Mouse (Mus musculus) liver, postnatal 0 days (tissue): ENCODE results near the gene Mpeg1. TPM values are rescaled to one million over a fixed set of nuclear protein-coding genes. Genes with fewer than 3 reads are reported as not detected.

ENCODE experiments used
- ATAC-seq: fragments of 200-750 bp; cut with Nextera tagmentation; 2 replicates; pipeline ENCODE4 v1.8.0; 2017; ENCODE audit warnings: mild to moderate bottlenecking, moderate library complexity
- DNase-seq: peaks from one replicate; pipeline ENCODE4 v3.0.0-alpha.2; 2016
- H3K27ac ChIP-seq: fragments of 300-500 bp; sonication (generic); 2 replicates; pipeline ENCODE4 v1.5.1; 2014; ENCODE audit warnings: antibody characterized with exemption, moderate library complexity, mild to moderate bottlenecking, low read depth
- H3K27me3 ChIP-seq: fragments of 300-500 bp; sonication (generic); 2 replicates; pipeline ENCODE4 v1.6.1; 2014; ENCODE audit warnings: low read length, control low read depth, mixed read lengths; ENCODE audit not compliant: insufficient read depth
- H3K36me3 ChIP-seq: fragments of 300-500 bp; sonication (generic); replicated peaks from 2 replicates; pipeline ENCODE4 v1.6.1; 2014; ENCODE audit warnings: mild to moderate bottlenecking, control low read depth, low read length, moderate library complexity, mixed read lengths; ENCODE audit not compliant: insufficient read depth
- H3K4me1 ChIP-seq: fragments of 300-500 bp; sonication (generic); 2 replicates; pipeline ENCODE4 v1.6.1; 2014; ENCODE audit warnings: antibody characterized with exemption, mild to moderate bottlenecking, control low read depth; ENCODE audit not compliant: insufficient read depth
- H3K4me2 ChIP-seq: fragments of 300-500 bp; sonication (generic); 2 replicates; pipeline ENCODE4 v1.6.1; 2014; ENCODE audit warnings: low read depth, mild to moderate bottlenecking, low read length, moderate library complexity, mixed read lengths
- H3K4me3 ChIP-seq: fragments of 300-500 bp; sonication (generic); 2 replicates; pipeline ENCODE4 v1.5.1; 2014; ENCODE audit warnings: low read depth, low read length
- H3K9ac ChIP-seq: fragments of 300-500 bp; sonication (generic); replicated peaks from 2 replicates; pipeline ENCODE4 v1.6.1; 2014; ENCODE audit warnings: mild to moderate bottlenecking, moderate library complexity
- H3K9me3 ChIP-seq: fragments of 300-500 bp; sonication (generic); 2 replicates; pipeline ENCODE4 v1.6.1; 2016; ENCODE audit warnings: mild to moderate bottlenecking, control low read depth, low read length, mixed read lengths
- CTCF ChIP-seq: sonication (generic); IDR thresholded peaks from 2 replicates; pipeline ENCODE4 v1.5.1; 2016; ENCODE audit warnings: antibody characterized with exemption, low read depth
- EP300 ChIP-seq: IDR thresholded peaks from 2 replicates; pipeline ENCODE4 v1.6.1; 2016; ENCODE audit warnings: antibody characterized with exemption, low read depth, mild to moderate bottlenecking
- WGBS: fragments of 180-500 bp; shearing (Covaris S2); extraction: QIAGEN DNeasy Blood & Tissue Kit; methylation state at CpG from one replicate; pipeline ENCODE4 v1.1.7; 2014; ENCODE audit not compliant: insufficient replicate concordance; 5-methylcytosine and 5-hydroxymethylcytosine counted together
- polyA plus RNA-seq: library from polyadenylated mRNA; unstranded; fragments of >200 nt; fragmentation: Nextera tagmentation; extraction: Ambion mirVana; gene quantifications from 2 replicates; pipeline ENCODE4 v1.2.1, GENCODE M21; 2015

The Mpeg1 gene
- polyA plus RNA-seq, 1 experiment from 2014 or later, result 3.5 TPM

DNA sequence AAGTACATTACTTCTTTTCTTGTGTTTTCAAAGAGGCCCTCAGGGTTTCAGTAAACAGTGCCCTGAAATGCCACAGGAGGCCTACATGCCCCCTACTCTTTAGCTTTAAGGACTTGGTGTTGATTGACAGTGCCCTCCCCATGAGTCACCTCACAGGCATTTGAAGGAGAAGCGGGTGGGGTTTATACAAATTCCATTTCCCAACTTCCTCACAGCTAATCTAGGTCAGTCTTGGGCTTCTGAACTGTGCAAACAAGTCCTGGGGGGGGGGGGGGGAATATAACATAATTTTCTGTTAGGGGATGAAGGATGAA, 3.1 kb downstream of the Mpeg1 start:
- no peaks in the 10 kb centered on the region for H3K36me3 ChIP-seq
- H3K27me3 ChIP-seq, result no peaks in the 10 kb centered on the region
- H3K4me2 ChIP-seq, result peak overlapping the region; percentile 49; the same call in 1 of the 2 replicates
- 0 out of 2 replicates have a peak, but pooled peaks cover 3% of the 10 kb centered on the region for H3K4me1 ChIP-seq
- peak overlapping the region; percentile 19 for H3K4me3 ChIP-seq
- no peak for DNase-seq
- H3K27ac ChIP-seq, result peak overlapping the region; percentile 69
- peak overlapping the region; percentile 32; the same call in 1 of the 2 replicates for H3K9ac ChIP-seq
- TF ChIP-seq EP300, result no peak
- no peaks in the 10 kb centered on the region for H3K9me3 ChIP-seq
- peak; percentile 66 for ATAC-seq
- 14% methylated on average over 1 of the region's 1 CpGs for WGBS

DNA sequence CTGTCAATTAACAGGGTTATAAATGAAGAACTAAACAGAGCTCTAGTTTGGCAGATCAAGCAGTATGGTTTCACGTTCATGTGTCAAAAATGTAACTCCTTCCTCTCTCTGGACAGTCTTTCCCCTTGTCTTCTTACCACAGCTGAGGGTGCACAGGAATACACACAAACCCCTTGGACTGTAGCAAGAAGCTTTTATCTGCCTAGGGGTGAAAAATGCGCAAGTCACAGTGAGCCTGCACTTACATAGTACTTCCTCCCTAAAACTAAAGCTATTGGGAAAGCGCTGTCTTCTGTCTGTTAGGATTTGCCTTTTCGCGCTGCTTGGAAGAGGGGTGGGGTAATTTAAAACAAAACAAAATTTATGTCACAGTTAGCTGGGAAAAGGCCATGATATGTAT, 3.5 kb downstream of the Mpeg1 start:
- WGBS, result 44% methylated on average over 5 of the region's 5 CpGs
- TF ChIP-seq CTCF, result no peak
- no peak for TF ChIP-seq EP300
- Histone ChIP-seq H3K4me1 (0 out of 2 replicates have a peak, but pooled peaks cover 3% of the 10 kb centered on the region), H3K9ac (0 out of 2 replicates have a peak overlapping the region, but pooled peaks have one; percentile 9), H3K9me3 (no peaks in the 10 kb centered on the region), H3K27me3 (no peaks in the 10 kb centered on the region), H3K4me2 (peak overlapping the region; percentile 23; the same call in 1 of the 2 replicates), H3K36me3 (no peaks in the 10 kb centered on the region; the same call in 1 of the 2 replicates), H3K27ac (peak overlapping the region; percentile 69), H3K4me3 (0 out of 2 replicates have a peak overlapping the region, but pooled peaks have one; percentile 19)
- ATAC-seq, result peak; percentile 45
- no peak for DNase-seq

DNA sequence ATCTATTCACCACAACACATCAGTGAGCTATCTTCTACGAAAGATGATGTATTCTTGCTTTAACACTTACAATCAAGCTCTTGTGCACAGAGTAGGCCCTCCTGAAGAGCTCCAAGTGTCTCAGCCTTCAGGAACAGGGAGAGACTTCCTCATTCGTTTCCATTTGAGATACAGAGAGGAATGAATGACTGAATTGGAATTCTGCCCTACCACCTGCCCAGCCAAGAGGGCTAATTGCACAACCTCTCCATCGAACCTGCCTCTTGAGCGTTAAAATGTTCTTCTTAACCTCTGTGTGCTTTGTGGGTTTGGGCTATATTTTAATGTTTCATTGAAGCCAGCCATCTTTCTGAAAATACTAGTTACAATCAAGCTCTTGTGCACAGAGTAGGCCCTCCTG, 4.1 kb downstream of the Mpeg1 start:
- no peak for ATAC-seq
- no peak overlapping the region for H3K4me3 ChIP-seq

DNA sequence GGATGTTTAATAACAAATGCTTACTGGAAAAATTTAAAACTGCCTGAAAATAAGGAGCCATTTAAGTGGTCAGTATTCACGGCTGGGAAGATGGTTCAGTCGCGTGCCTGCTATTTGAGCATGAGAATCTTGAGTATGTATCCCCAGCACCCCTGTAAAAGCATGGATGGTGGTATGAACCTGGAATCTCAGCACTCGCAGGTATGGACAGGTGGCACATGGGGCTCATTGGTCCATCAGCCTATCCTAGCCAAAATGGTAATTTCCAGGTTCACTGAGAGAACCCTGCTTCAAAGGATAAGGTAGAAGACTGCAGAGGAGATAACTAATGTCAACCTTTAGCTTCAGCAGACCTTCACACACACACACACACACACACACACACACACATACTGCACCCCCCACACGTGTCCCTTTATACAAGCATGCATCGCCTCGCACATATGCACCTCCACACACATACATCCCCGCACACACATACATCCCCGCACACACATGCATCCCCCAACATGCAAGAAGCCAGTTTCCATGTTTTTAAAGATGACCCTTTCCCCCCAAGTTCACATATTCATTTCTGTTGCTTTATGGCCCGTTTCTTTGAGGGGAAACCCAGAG, 5.1 kb downstream of the Mpeg1 start:
- H3K27me3 ChIP-seq, result no peaks in the 10 kb centered on the region
- 81% methylated on average over 10 of the region's 10 CpGs for WGBS
- H3K27ac ChIP-seq, result no peak overlapping the region
- DNase-seq (no peak), ATAC-seq (no peak)
- H3K9ac ChIP-seq, result no peak overlapping the region
- H3K4me2 ChIP-seq, result 0 out of 2 replicates have a peak overlapping the region, but pooled peaks have one; percentile 23
- no peaks in the 10 kb centered on the region for H3K9me3 ChIP-seq
- H3K36me3 ChIP-seq, result peaks cover 4% of the 10 kb centered on the region
- H3K4me3 ChIP-seq, result no peak overlapping the region
- H3K4me1 ChIP-seq, result 0 out of 2 replicates have a peak, but pooled peaks cover 3% of the 10 kb centered on the region
- TF ChIP-seq EP300 (no peak), CTCF (no peak)

More for the DNA sequence above, 4.1 kb downstream of the Mpeg1 start:
- WGBS, result 45% methylated on average over 4 of the region's 4 CpGs
- H3K27ac ChIP-seq, result peak overlapping the region; percentile 69; the same call in 1 of the 2 replicates
- no peak for DNase-seq
- peaks cover 3% of the 10 kb centered on the region; the same call in 1 of the 2 replicates for H3K36me3 ChIP-seq
- H3K9ac ChIP-seq, result no peak overlapping the region
- 0 out of 2 replicates have a peak overlapping the region, but pooled peaks have one; percentile 23 for H3K4me2 ChIP-seq
- TF ChIP-seq CTCF (no peak), EP300 (no peak)
- H3K9me3 ChIP-seq, result no peaks in the 10 kb centered on the region
- 0 out of 2 replicates have a peak, but pooled peaks cover 3% of the 10 kb centered on the region for H3K4me1 ChIP-seq
- H3K27me3 ChIP-seq, result no peaks in the 10 kb centered on the region

DNA sequence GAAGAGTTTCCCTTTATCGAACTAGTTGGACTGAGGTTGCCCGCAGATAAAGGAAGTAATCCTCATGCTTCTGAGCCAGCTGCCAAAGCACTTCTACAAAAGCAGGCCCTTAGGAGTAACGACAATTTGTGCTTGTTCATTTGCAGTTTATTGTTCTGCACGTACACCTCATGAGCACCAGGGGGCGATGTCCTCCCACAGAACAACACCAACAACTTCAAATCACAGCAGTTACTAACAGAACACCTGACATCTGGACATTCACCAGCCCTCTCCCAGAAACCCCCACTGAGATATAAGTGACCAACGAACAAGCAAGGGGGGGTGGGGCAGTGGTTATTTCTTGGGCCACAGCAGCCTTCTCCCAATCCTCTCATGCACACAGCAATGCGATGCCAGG, 5.6 kb downstream of the Mpeg1 start:
- H3K4me3 ChIP-seq, result no peak overlapping the region
- WGBS, result 18% methylated on average over 7 of the region's 7 CpGs
- 0 out of 2 replicates have a peak, but pooled peaks cover 3% of the 10 kb centered on the region for H3K4me1 ChIP-seq
- ATAC-seq (peak; percentile 53), DNase-seq (peak; percentile 61)
- no peak overlapping the region for H3K27ac ChIP-seq
- H3K36me3 ChIP-seq, result peaks cover 6% of the 10 kb centered on the region
- TF ChIP-seq EP300, result no peak
- TF ChIP-seq CTCF, result peak; percentile 92
- no peak overlapping the region for H3K4me2 ChIP-seq
- no peaks in the 10 kb centered on the region for H3K27me3 ChIP-seq
- H3K9ac ChIP-seq, result no peak overlapping the region
- H3K9me3 ChIP-seq, result no peaks in the 10 kb centered on the region

DNA sequence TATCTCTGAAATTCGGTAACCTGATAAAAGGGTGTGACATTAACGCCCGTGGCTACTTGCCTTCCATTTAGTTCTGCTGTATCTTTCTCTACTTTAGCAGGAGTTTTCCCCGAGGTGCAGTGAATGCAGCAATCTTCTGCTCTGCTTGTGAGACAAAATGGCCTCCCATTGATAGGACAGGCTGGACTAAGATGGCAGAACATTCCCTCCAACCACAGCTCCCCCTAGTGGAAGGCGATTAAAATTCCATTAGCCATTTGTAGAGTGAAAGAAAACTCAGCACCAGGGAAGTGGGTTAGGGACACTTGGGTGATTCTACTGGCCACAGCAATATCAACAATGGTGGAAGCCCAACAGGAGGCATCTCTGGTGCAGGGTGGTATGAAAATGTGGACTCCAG, 6.9 kb downstream of the Mpeg1 start:
- no peak overlapping the region for H3K27ac ChIP-seq
- DNase-seq, result peak; percentile 51
- H3K9ac ChIP-seq, result no peak overlapping the region
- no peak overlapping the region for H3K4me3 ChIP-seq
- no peak for ATAC-seq
- H3K4me2 ChIP-seq, result no peak overlapping the region
- H3K9me3 ChIP-seq, result no peaks in the 10 kb centered on the region
- TF ChIP-seq EP300 (no peak), CTCF (peak; percentile 67)
- 0 out of 2 replicates have a peak, but pooled peaks cover 6% of the 10 kb centered on the region for H3K4me1 ChIP-seq
- H3K27me3 ChIP-seq, result no peaks in the 10 kb centered on the region
- H3K36me3 ChIP-seq, result peaks cover 6% of the 10 kb centered on the region
- WGBS, result 73% methylated on average over 5 of the region's 5 CpGs
